Mouse (Mus musculus) embryonic facial prominence, embryonic 13.5 days (tissue): ENCODE results near the gene Pde4dip. TPM values are rescaled to one million over a fixed set of nuclear protein-coding genes. Genes with fewer than 3 reads are reported as not detected.

Source experiments
- ATAC-seq: fragments of 200-750 bp; cut with Nextera tagmentation; 2 replicates; pipeline ENCODE4 v1.8.0; 2017; ENCODE audit warnings: low read depth; ENCODE audit not compliant: insufficient number of reproducible peaks, insufficient read depth, low FRiP score, low TSS enrichment
- H3K27ac ChIP-seq: fragments of 300-500 bp; sonication (generic); 2 replicates; pipeline ENCODE4 v1.5.1; 2015; ENCODE audit warnings: moderate library complexity, mild to moderate bottlenecking, inconsistent platforms
- H3K27me3 ChIP-seq: fragments of 300-500 bp; sonication (generic); 2 replicates; pipeline ENCODE4 v1.6.1; 2015; ENCODE audit warnings: mild to moderate bottlenecking, inconsistent platforms
- H3K36me3 ChIP-seq: fragments of 300-500 bp; sonication (generic); 2 replicates; pipeline ENCODE4 v1.6.1; 2015; ENCODE audit warnings: mild to moderate bottlenecking, inconsistent platforms
- H3K4me1 ChIP-seq: fragments of 300-500 bp; sonication (generic); 2 replicates; pipeline ENCODE4 v1.6.1; 2015; ENCODE audit warnings: inconsistent platforms
- H3K4me2 ChIP-seq: fragments of 300-500 bp; sonication (generic); 2 replicates; pipeline ENCODE4 v1.6.1; 2015; ENCODE audit warnings: moderate library complexity, mild to moderate bottlenecking, inconsistent platforms
- H3K4me3 ChIP-seq: fragments of 300-500 bp; sonication (generic); 2 replicates; pipeline ENCODE4 v1.5.1; 2015; ENCODE audit warnings: mild to moderate bottlenecking, inconsistent platforms
- H3K9ac ChIP-seq: fragments of 300-500 bp; sonication (generic); 2 replicates; pipeline ENCODE4 v1.6.1; 2015; ENCODE audit warnings: mild to moderate bottlenecking, inconsistent platforms
- H3K9me3 ChIP-seq: fragments of 300-500 bp; sonication (generic); 2 replicates; pipeline ENCODE4 v1.6.1; 2016; ENCODE audit warnings: inconsistent platforms
- WGBS: fragments of 180-500 bp; shearing (Covaris S2); methylation state at CpG from one replicate; pipeline ENCODE4 v1.1.7; 2015; ENCODE audit warnings: mixed read lengths; 5-methylcytosine and 5-hydroxymethylcytosine counted together
- polyA plus RNA-seq: library from polyadenylated mRNA; unstranded; fragments of >200 nt; fragmentation: Nextera tagmentation; extraction: Ambion mirVana; gene quantifications from 2 replicates; pipeline ENCODE4 v1.2.1, GENCODE M21; 2015

The Pde4dip gene
- polyA plus RNA-seq, 1 experiment from 2014 or later: 21.9 TPM

GRCm38 (mm10) chr3:97840439-97840838, 48.1 kb downstream of the Pde4dip start:
- no peaks in the 10 kb centered on the region for H3K9me3 ChIP-seq
- no peak for ATAC-seq
- no peaks in the 10 kb centered on the region for H3K4me1 ChIP-seq
- H3K27me3 ChIP-seq: 0 out of 2 replicates have a peak, but pooled peaks cover 3% of the 10 kb centered on the region
- H3K9ac ChIP-seq: no peak overlapping the region
- H3K36me3 ChIP-seq: no peaks in the 10 kb centered on the region
- H3K4me3 ChIP-seq: no peak overlapping the region
- no peak overlapping the region for H3K27ac ChIP-seq
- H3K4me2 ChIP-seq: no peak overlapping the region

- no peak overlapping the region for H3K27ac ChIP-seq
- H3K4me3 ChIP-seq: no peak overlapping the region
- no peaks in the 10 kb centered on the region for H3K9me3 ChIP-seq
- no peak overlapping the region for H3K4me2 ChIP-seq
- H3K27me3 ChIP-seq: no peaks in the 10 kb centered on the region
- 90% methylated on average over 5 of the region's 5 CpGs for WGBS
- no peaks in the 10 kb centered on the region for H3K4me1 ChIP-seq
- no peaks in the 10 kb centered on the region for H3K36me3 ChIP-seq
- no peak for ATAC-seq
- H3K9ac ChIP-seq: no peak overlapping the region
These were observed 52.6 kb downstream of the Pde4dip start for GRCm38 (mm10) chr3:97835888-97836287.

GRCm38 (mm10) chr3:97834625-97835024, 53.9 kb downstream of the Pde4dip start:
- Histone ChIP-seq H3K4me1 (no peaks in the 10 kb centered on the region), H3K9ac (no peak overlapping the region), H3K27me3 (no peaks in the 10 kb centered on the region), H3K9me3 (no peaks in the 10 kb centered on the region), H3K27ac (no peak overlapping the region), H3K36me3 (no peaks in the 10 kb centered on the region), H3K4me3 (no peak overlapping the region), H3K4me2 (no peak overlapping the region)
- WGBS: 41% methylated on average over 1 of the region's 1 CpGs
- no peak for ATAC-seq

GRCm38 (mm10) chr3:97831564-97832320, 56.8 kb downstream of the Pde4dip start:
- Histone ChIP-seq H3K27me3 (no peaks in the 10 kb centered on the region), H3K9me3 (no peaks in the 10 kb centered on the region), H3K4me3 (no peak overlapping the region), H3K36me3 (no peaks in the 10 kb centered on the region), H3K9ac (no peak overlapping the region), H3K4me1 (no peaks in the 10 kb centered on the region), H3K4me2 (no peak overlapping the region), H3K27ac (no peak overlapping the region)
- ATAC-seq: no peak
- 59% methylated on average over 15 of the region's 15 CpGs for WGBS

GRCm38 (mm10) chr3:97830622-97831021, 57.9 kb downstream of the Pde4dip start:
- H3K27ac ChIP-seq: no peak overlapping the region
- H3K4me2 ChIP-seq: no peak overlapping the region
- no peaks in the 10 kb centered on the region for H3K27me3 ChIP-seq
- H3K9me3 ChIP-seq: no peaks in the 10 kb centered on the region
- 54% methylated on average over 2 of the region's 2 CpGs for WGBS
- H3K4me3 ChIP-seq: no peak overlapping the region
- H3K9ac ChIP-seq: no peak overlapping the region
- no peaks in the 10 kb centered on the region for H3K36me3 ChIP-seq
- no peak for ATAC-seq
- no peaks in the 10 kb centered on the region for H3K4me1 ChIP-seq

DNA sequence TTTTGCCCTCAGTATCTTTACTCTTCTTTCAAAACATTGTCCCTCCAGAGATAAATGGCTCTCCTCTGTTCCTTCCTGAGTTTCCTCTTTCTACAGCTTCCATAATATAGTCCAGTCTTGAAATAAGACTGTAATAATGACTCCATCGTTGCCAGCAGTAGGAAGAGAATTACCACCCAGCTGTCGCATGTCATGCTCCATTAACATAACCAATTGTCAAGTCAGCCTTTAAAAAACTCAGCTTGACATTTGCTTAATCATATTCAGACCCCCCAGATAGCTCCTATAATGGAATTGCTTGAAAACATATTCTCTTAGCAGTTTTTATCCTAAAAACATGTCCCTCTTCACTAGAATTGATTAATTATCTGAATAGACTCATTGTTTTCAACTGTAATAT, 58.4 kb downstream of the Pde4dip start:
- Histone ChIP-seq H3K9me3 (no peaks in the 10 kb centered on the region), H3K9ac (no peak overlapping the region), H3K27ac (no peak overlapping the region), H3K27me3 (peaks cover 2% of the 10 kb centered on the region; the same call in 1 of the 2 replicates), H3K4me3 (no peak overlapping the region), H3K4me1 (0 out of 2 replicates have a peak, but pooled peaks cover under 1% of the 10 kb centered on the region), H3K4me2 (no peak overlapping the region), H3K36me3 (no peaks in the 10 kb centered on the region)
- no peak for ATAC-seq
- 40% methylated on average over 2 of the region's 2 CpGs for WGBS

DNA sequence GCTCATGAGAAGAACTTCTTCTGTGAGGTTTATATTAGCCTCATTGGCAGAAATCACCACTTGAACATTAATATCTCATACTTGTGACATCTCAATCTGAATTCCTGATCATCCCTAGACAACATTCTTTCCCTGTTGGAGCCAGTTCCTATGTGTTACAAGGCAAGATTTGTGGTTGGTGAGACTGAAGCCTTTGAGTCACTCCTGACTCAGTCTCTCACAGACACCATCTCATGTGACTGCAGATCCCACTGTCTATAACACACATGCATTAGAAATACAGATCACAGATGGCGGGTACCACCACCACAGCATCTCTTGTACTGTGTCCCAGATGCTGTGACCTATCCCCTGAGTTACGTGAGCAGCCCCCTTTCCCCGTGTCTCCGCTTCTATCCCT, 60.2 kb downstream of the Pde4dip start:
- peaks cover 15% of the 10 kb centered on the region for H3K4me1 ChIP-seq
- WGBS: 91% methylated on average over 4 of the region's 4 CpGs
- no peaks in the 10 kb centered on the region for H3K9me3 ChIP-seq
- peaks cover 18% of the 10 kb centered on the region for H3K27me3 ChIP-seq
- no peak overlapping the region for H3K4me3 ChIP-seq
- no peak overlapping the region for H3K4me2 ChIP-seq
- H3K27ac ChIP-seq: no peak overlapping the region
- H3K36me3 ChIP-seq: no peaks in the 10 kb centered on the region
- H3K9ac ChIP-seq: no peak overlapping the region
- no peak for ATAC-seq

- Histone ChIP-seq H3K4me3 (no peak overlapping the region), H3K27me3 (peaks cover 27% of the 10 kb centered on the region), H3K27ac (no peak overlapping the region), H3K9me3 (no peaks in the 10 kb centered on the region), H3K4me2 (peak overlapping the region; percentile 94; the same call in 1 of the 2 replicates), H3K36me3 (no peaks in the 10 kb centered on the region), H3K4me1 (peaks cover 15% of the 10 kb centered on the region), H3K9ac (no peak overlapping the region)
- 21% methylated on average over 3 of the region's 3 CpGs for WGBS
- ATAC-seq: no peak
These were observed 63.3 kb downstream of the Pde4dip start for GRCm38 (mm10) chr3:97825246-97825645.

DNA sequence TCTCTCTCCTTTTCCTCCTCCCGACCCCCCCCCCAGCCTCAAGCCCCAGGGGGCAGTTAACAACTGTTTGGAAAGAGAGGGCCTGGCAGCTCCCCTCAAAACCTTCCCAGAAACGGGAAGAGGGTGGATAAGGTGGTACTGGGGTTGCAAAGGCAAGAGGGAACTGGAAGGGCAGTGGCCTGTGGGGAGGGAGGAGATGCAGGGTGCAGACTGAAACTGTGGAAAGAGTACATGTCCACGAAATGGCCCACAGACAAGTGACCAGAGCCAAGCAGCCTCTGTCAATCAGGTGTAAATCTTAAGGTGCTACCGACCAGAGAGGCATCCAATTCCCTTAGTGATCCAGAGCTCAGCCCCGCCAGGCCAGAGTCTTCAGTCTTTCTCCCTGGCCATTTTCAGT, 63.8 kb downstream of the Pde4dip start:
- peak overlapping the region; percentile 94 for H3K4me2 ChIP-seq
- H3K36me3 ChIP-seq: no peaks in the 10 kb centered on the region
- no peak overlapping the region for H3K9ac ChIP-seq
- peaks cover 15% of the 10 kb centered on the region for H3K4me1 ChIP-seq
- peak overlapping the region; percentile 53 for H3K4me3 ChIP-seq
- H3K27ac ChIP-seq: no peak overlapping the region
- H3K27me3 ChIP-seq: peaks cover 27% of the 10 kb centered on the region
- WGBS: 6% methylated on average over 4 of the region's 5 CpGs
- ATAC-seq: no peak
- H3K9me3 ChIP-seq: no peaks in the 10 kb centered on the region

GRCm38 (mm10) chr3:97824011-97824711, 64.3 kb downstream of the Pde4dip start:
- Histone ChIP-seq H3K4me2 (peak overlapping the region; percentile 94), H3K9me3 (no peaks in the 10 kb centered on the region), H3K36me3 (no peaks in the 10 kb centered on the region), H3K4me1 (peaks cover 15% of the 10 kb centered on the region), H3K27ac (no peak overlapping the region), H3K27me3 (peaks cover 27% of the 10 kb centered on the region), H3K9ac (peak overlapping the region; percentile 66), H3K4me3 (peak overlapping the region; percentile 53)
- ATAC-seq: peak; percentile 56
- WGBS: under 1% methylated on average over 29 of the region's 29 CpGs

DNA sequence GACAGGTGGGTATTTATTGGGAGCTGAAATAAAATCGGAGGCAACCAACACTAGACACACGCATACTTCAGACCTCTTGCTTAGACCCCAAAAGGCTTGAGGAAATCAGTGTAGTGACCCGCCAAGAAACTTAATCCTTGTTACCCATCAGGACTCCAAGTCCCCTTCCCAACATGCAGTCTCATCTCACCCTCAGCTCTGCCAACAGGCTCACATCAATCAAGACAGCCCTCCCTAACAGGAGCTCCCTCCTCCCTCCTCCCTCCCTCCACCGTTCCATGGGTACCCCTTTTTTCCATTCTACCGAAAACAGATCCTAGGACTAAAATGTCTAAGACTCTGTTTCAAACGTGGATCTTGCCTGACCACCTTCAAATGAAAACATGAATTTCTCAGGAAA, 65.1 kb downstream of the Pde4dip start:
- H3K4me2 ChIP-seq: peak overlapping the region; percentile 94
- H3K27ac ChIP-seq: no peak overlapping the region
- peaks cover 15% of the 10 kb centered on the region for H3K4me1 ChIP-seq
- no peaks in the 10 kb centered on the region for H3K36me3 ChIP-seq
- H3K9ac ChIP-seq: no peak overlapping the region
- H3K4me3 ChIP-seq: peak overlapping the region; percentile 53; the same call in 1 of the 2 replicates
- H3K9me3 ChIP-seq: no peaks in the 10 kb centered on the region
- WGBS: 18% methylated on average over 6 of the region's 6 CpGs
- H3K27me3 ChIP-seq: peaks cover 27% of the 10 kb centered on the region
- no peak for ATAC-seq

DNA sequence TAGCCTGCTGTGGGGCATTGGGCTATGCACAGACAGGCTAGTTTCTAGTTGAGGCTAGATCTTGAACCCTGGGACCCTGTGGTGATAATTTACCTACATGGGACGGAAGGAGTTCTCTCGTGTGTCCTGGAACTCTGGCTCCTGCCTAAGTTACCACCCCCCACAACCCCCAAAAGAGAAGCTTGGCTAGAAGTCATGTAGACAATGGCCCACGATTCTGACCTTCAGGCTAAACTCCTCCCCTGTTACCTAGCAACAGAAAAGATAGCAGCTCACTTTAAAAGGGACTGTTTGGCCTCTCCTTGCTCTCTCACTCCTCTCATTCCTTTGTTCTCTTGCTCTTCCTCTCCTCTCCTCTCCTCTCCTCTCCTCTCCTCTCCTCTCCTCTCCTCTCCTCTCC, 69.5 kb downstream of the Pde4dip start:
- H3K4me1 ChIP-seq: peaks cover 5% of the 10 kb centered on the region
- H3K9ac ChIP-seq: no peak overlapping the region
- 55% methylated on average over 3 of the region's 3 CpGs for WGBS
- peaks cover 17% of the 10 kb centered on the region for H3K27me3 ChIP-seq
- H3K4me3 ChIP-seq: no peak overlapping the region
- H3K36me3 ChIP-seq: no peaks in the 10 kb centered on the region
- no peak for ATAC-seq
- no peak overlapping the region for H3K4me2 ChIP-seq
- H3K27ac ChIP-seq: no peak overlapping the region
- no peaks in the 10 kb centered on the region for H3K9me3 ChIP-seq
